Mouse (Mus musculus) embryonic stem cell, embryonic (primary cell): ENCODE results near the gene Cyp3a57.
"Not testable (repeated sequence)": the region's sequence is repeated elsewhere in the genome, so short reads cannot be mapped to it uniquely, and the experiment has no call there.

ENCODE experiments used
- CTCF ChIA-PET, 4 experiments: fragments of 300-600 bp in 2 of 4; fragments of 350-600 bp in 2 of 4; sonication (Branson Sonifier 250); formaldehyde crosslinking; loops; one replicate each; lab custom pipeline; 2022; ENCODE audit warnings: inconsistent platforms in 2 of 4; lab: Charles Lee
- POLR2A ChIA-PET, 4 experiments: fragments of 300-600 bp in 2 of 4; fragments of 350-600 bp in 2 of 4; sonication (Branson Sonifier 250); formaldehyde crosslinking; loops; one replicate each; lab custom pipeline; 2022; ENCODE audit warnings: antibody characterized with exemption in 4 of 4, inconsistent platforms in 1 of 4; lab: Charles Lee

Gene Cyp3a57

DNA sequence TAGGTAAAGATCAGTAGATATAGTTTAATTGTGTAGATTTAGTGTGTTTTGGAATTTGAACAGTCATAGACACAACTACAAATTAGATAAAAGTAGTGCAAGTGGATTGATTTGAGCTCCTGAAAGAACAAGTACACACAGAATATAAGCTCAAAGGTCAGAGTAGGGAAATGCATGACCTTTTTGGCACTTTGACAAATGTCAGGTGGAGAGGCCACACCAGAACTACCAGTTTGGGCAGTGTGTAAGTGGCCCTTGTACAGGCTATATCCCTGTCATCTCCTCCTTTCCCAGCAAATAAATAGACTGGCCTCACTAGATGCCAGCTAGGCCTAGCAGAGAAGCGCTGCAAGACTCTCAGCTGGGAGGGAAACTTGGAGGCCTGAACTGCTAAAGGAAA, at the start of gene Cyp3a57:
Gene Cyp3a57, plus strand, starts transcription at position 339 of the 400 bp plus-strand sequence.
- POLR2A ChIA-PET: interaction anchor here in 1 of 4 experiments (0.6 kb wide), 1 partner anchor 205 kb away, joined by 4 read pairs; no protein-coding TSS in a partner anchor

DNA sequence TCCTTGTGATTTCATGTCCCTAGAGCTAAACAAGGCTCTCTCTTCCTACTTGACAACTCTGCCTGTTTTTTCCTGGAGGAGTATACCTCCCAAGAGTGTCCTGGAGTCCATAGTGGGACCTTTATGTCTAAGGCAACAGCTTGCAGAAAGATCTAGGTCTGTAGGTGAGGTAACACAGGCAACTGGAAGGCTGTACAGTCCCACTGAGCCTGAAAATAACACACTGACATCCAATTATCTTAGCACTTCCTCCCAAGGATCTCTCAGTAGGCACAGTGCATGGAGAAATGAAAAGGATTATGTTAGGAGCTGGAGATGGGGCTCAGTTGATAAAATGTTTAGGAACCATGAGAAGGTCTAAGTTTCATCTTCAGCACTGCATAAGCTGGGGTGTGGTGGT, 44.6 kb upstream of the Cyp3a57 start:
- POLR2A ChIA-PET: interaction anchor here in 1 of 4 experiments (1.2 kb wide), 1 partner anchor 15 kb away, joined by 3 read pairs; no protein-coding TSS in a partner anchor

More for the DNA sequence above, at the start of gene Cyp3a57:
- CTCF ChIA-PET: no interaction called here

DNA sequence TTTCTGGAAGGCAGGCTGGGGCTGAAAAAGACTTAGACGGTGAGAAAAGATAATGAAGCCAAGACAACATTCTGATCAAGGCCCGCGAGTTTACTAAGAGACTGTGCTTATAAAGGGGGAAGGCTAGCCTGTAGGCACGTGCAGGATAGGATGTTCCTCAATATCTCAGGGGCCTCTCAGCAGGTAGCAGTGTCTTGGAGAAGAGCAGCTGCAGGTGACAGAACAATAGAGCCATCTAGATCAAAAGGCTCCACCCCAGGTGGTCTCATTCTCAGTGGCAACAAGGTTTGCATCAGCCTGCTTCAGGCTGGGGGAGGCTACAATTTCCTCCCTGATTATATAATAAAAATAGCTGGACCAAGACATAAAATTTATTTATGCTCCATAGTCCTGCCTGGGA, 43.3 kb upstream of the Cyp3a57 start:
- POLR2A ChIA-PET: interaction anchor here in 1 of 4 experiments (0.8 kb wide), 1 partner anchor 22 kb away, joined by 3 read pairs; the partner anchor contains the start of gene Zscan25
- CTCF ChIA-PET: not testable (repeated sequence)

More for the DNA sequence above, 44.6 kb upstream of the Cyp3a57 start:
- CTCF ChIA-PET: no interaction called here

- POLR2A ChIA-PET: interaction anchor here in 2 of 4 experiments (0.8 to 0.9 kb wide), 2 partner anchors 11 to 22 kb away, joined by 3 read pairs; partner anchors contain the start of gene Zscan25 (in 1 of the 2)
- CTCF ChIA-PET: no interaction called here
Observed at GRCm38 (mm10) chr5:145302424-145302823, 42.7 kb upstream of the Cyp3a57 start.

DNA sequence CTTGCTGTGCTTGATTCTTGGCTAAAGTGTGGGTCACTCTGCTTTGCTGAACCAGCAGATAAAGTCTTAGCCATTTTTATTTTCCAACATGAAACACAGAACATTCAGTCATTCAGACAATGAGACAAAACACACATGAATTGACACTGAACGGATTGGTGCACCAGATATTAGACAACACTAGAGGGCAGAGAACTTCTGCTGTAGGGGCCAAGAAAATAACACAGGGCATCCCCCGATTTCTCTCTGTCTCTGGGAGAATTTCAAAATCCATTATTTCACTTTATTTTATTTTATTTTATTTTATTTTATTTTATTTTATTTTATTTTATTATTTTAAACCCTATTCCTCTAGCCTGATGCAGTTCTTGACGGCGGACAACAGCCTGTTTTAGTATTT, 38.1 kb upstream of the Cyp3a57 start:
- CTCF ChIA-PET: not testable (repeated sequence)
- POLR2A ChIA-PET: interaction anchor here in 1 of 4 experiments (1.8 kb wide), 1 partner anchor 11 kb away, joined by 5 read pairs; no protein-coding TSS in a partner anchor

DNA sequence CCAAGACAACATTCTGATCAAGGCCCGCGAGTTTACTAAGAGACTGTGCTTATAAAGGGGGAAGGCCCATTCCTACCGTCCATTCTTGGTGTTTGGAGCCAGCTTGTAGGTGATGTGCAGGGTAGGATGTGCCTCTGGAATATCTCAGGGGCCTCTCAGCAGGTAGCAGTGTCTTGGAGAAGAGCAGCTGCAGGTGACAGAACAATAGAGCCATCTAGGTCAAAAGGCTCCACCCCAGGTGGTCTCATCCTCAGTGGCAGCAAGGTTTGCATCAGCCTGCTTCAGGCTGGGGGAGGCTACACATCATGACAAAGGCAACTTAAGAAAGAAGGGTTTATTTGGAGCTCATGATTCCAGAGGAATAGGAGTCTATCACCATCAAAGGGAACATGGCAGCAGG, 37.3 kb upstream of the Cyp3a57 start:
- ChIA-PET CTCF (interaction anchor here in 1 of 4 experiments (0.6 kb wide), 1 partner anchor 73 kb away, joined by 3 read pairs; no protein-coding TSS in a partner anchor), POLR2A (interaction anchor here in 2 of 4 experiments (0.5 to 1.8 kb wide), 6 partner anchors 12 to 929 kb away, joined by 3 to 5 read pairs (median 4); partner anchors contain the start of gene Zscan25 (in 1 of the 2))

- ChIA-PET POLR2A (interaction anchor here in 1 of 4 experiments (1.0 kb wide), 1 partner anchor 11 kb away, joined by 3 read pairs; no protein-coding TSS in a partner anchor), CTCF (no interaction called here)
Observed at GRCm38 (mm10) chr5:145313845-145314244, 31.2 kb upstream of the Cyp3a57 start.

GRCm38 (mm10) chr5:145317141-145317540, 27.9 kb upstream of the Cyp3a57 start:
- POLR2A ChIA-PET: no interaction called here
- CTCF ChIA-PET: no interaction called here

DNA sequence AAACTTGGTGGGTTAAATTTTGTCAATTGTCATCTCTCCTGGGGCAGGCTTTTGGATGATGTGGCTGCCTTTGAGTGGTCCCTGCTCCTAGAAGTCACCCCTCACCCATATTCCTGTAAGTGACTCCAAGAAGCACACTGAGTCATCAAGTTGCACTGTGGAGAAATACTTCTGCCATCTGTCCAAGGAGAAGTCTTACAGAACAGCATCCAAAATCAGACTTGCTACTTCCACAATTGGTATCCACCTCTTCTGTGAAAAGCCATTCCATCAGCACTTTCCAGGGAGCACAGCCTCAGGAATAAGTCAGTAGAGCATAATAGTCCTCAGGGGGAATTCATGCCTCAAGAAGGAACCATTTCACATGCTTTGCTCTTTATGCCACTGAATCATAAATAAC, 6.3 kb upstream of the Cyp3a57 start:
- CTCF ChIA-PET: interaction anchor here in 1 of 4 experiments (0.7 kb wide), 1 partner anchor 29 kb away, joined by 3 read pairs; no protein-coding TSS in a partner anchor
- POLR2A ChIA-PET: not testable (repeated sequence)

DNA sequence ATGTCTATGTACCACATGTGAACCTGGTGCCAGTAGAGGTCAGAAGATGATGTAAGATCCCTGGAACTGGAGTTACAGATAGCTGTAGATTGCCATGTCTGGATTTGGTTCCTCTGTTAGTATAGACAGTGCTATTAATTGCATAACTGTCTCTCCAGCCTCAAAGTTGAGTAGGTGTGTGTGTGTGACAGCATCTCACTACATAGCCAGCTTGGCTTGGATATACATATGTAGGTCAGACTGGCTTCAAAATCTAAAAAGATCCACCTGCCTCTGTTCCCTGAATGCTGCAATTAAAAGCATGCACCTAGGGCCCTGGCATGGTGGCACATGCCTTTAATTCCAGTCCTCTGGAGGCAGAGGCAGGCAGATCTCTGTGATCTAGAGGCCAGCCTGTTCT, 4.6 kb downstream of the Cyp3a57 start:
- CTCF ChIA-PET: no interaction called here
- POLR2A ChIA-PET: no interaction called here

- ChIA-PET CTCF (no interaction called here), POLR2A (interaction anchor here in 2 of 4 experiments (0.5 to 0.6 kb wide), 2 partner anchors 140 to 343 kb away, joined by 3 to 5 read pairs; no protein-coding TSS in a partner anchor)
Observed at GRCm38 (mm10) chr5:145353081-145353480, 8.0 kb downstream of the Cyp3a57 start.

DNA sequence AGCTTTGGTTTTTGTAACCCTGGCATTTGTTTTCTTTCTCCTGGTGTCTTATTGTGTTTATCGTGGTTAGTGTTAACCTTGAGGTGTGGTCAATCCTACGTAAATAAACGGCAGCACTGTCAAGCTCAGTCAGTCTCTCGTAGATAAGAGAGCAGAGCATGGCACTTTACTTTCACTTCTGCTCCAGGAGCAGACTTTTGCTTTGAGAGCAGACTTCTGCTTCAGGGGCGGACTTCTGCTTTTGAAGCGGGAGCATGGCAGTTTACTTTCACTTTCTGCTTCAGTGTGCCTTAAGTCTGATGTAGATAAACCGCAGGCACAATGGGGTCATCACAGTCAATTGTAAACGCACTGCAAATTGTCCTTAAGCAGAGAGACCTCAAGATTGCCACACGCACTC, 70.3 kb downstream of the Cyp3a57 start:
- CTCF ChIA-PET, POLR2A ChIA-PET: not testable (repeated sequence)

DNA sequence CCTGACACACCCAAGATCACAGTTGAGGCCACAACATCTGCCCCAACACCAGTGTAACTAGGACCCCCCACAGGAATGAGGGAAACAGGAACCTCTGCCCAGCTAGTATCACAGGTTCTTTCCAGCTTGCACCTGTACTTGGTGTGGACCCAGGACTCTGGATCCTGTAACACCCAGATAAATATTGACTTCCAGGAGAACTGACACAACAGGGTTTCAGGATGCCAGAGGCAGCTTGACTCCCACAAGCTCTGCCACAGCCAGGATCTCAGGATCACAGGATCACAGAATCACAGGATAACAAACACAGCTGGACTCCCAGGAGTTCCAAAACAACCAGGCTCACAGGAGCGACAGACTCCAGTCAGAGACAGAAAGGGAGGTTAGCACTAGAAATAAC, 77.2 kb downstream of the Cyp3a57 start:
- CTCF ChIA-PET: no interaction called here
- POLR2A ChIA-PET: no interaction called here

- ChIA-PET CTCF (interaction anchor here in 1 of 4 experiments (0.6 kb wide), 1 partner anchor 946 kb away, joined by 3 read pairs; no protein-coding TSS in a partner anchor), POLR2A (no interaction called here)
Observed at GRCm38 (mm10) chr5:145431004-145431403, 85.9 kb downstream of the Cyp3a57 start.

DNA sequence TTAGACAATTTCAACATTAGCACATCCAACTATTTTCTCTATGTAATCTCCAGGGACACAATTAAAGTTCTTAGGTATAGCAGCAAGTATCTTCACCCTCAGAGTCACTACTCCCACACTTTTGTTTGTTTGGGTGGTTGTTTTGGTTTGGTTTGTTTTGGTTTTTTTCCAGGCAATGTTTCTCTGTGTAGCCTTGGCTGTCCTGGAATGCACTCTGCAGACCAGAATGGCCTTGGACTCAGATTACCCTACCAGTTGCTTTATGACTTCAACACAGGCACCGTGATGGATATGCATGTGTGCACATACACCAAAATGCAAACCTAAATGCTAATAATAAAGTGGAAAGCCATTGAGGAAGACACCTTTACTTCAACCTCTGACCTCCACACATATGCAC, 88.6 kb downstream of the Cyp3a57 start:
- CTCF ChIA-PET: no interaction called here
- POLR2A ChIA-PET: no interaction called here
